9 mouse cellular contexts compared by ENCODE assay signal in the genomic region with DNA sequence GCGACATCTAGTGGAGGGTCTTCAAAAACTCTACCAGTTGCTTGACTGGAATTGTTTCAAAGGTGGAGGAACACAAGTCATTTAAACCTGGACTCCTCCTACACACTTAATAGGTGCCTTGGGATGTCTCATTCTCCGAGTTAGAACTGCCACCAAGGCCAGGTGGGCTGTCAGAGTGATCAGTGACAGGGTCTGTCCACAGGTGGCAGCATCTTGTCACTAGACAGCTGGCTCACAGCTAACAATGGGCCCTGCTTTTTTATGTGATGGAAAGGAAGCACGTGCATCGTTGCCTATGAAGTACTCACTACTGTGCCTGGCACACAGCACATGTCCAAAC.
DNase-seq lines count a peak whose midpoint lies in the region; ATAC-seq and TF ChIP-seq lines count a peak whose summit lies in the region.
"Had no signal": no experiment of that assay in that cellular context is flagged by ENCODE, and none has a peak within 500 bp of the region (broad histone marks: within the 10 kb centered on the region; RNA-seq: fewer than 3 reads in every experiment).

No protein-coding gene starts in this region.

- no peak for TF ChIP-seq POLR2A in thymus, adult 2 months (IDR thresholded peaks at IDR 0.05; ENCODE audit: control insufficient read depth, extremely low read depth, insufficient read depth, low read length, poor library complexity)

- no peak for TF ChIP-seq EP300 in stomach, postnatal 0 days (optimal IDR thresholded peaks at IDR 0.05)

- peaks cover 33% of the 10 kb centered on the region for H3K36me3 ChIP-seq in kidney, postnatal 0 days (ENCODE audit: insufficient read depth, low read length)
- H3K36me3 ChIP-seq in thymus, adult 2 months (ENCODE audit: control insufficient read depth, insufficient read depth, low read length), result peaks cover 55% of the 10 kb centered on the region
- H3K36me3 ChIP-seq in stomach, postnatal 0 days (ENCODE audit: control insufficient read depth, insufficient read depth, low read length), result peaks cover 23% of the 10 kb centered on the region

- H3K9ac ChIP-seq in kidney, postnatal 0 days (ENCODE audit: low read depth, low read length), result no peak overlapping the region
- H3K9ac ChIP-seq in stomach, postnatal 0 days (ENCODE audit: low read length), result no peak overlapping the region
- H3K9ac ChIP-seq: heart, embryonic 15.5 days had no signal

- no peak overlapping the region for H3K4me3 ChIP-seq in kidney, postnatal 0 days (replicated peaks; ENCODE audit: low read depth, low read length)
- H3K4me3 ChIP-seq in thymus, adult 2 months (ENCODE audit: control insufficient read depth, insufficient read depth, low read length), result no peak overlapping the region
- H3K4me3 ChIP-seq in stomach, postnatal 0 days (ENCODE audit: low read depth, low read length), result no peak overlapping the region
- H3K4me3 ChIP-seq: heart, embryonic 15.5 days had no signal

- H3K27me3 ChIP-seq in kidney, postnatal 0 days (ENCODE audit: insufficient read depth, low read length), result no peaks in the 10 kb centered on the region
- no peaks in the 10 kb centered on the region for H3K27me3 ChIP-seq in thymus, adult 2 months (ENCODE audit: control insufficient read depth, insufficient read depth, low read length)
- no peaks in the 10 kb centered on the region for H3K27me3 ChIP-seq in stomach, postnatal 0 days (ENCODE audit: control insufficient read depth, insufficient read depth, low read length)
- H3K27me3 ChIP-seq: heart, embryonic 15.5 days had no signal

- no peaks in the 10 kb centered on the region for H3K4me1 ChIP-seq in kidney, postnatal 0 days (replicated peaks; ENCODE audit: insufficient read depth, low read length)
- H3K4me1 ChIP-seq in thymus, adult 2 months (replicated peaks; ENCODE audit: control insufficient read depth, insufficient read depth, low read length), result no peaks in the 10 kb centered on the region
- H3K4me1 ChIP-seq in stomach, postnatal 0 days (replicated peaks; ENCODE audit: control insufficient read depth, insufficient read depth), result no peaks in the 10 kb centered on the region

- WGBS in kidney, postnatal 0 days, result 38% methylated on average over 4 of the region's 4 CpGs
- 72% methylated on average over 4 of the region's 4 CpGs for WGBS in thymus, adult 2 months
- 25% methylated on average over 4 of the region's 4 CpGs for WGBS in stomach, postnatal 0 days

- H3K9me3 ChIP-seq in kidney, postnatal 0 days (replicated peaks; ENCODE audit: low read length), result no peaks in the 10 kb centered on the region
- no peaks in the 10 kb centered on the region for H3K9me3 ChIP-seq in stomach, postnatal 0 days (ENCODE audit: control insufficient read depth, low read length)
- H3K9me3 ChIP-seq: heart, embryonic 15.5 days had no signal

- no peak overlapping the region for H3K4me2 ChIP-seq in kidney, postnatal 0 days (ENCODE audit: low read length)
- no peak overlapping the region for H3K4me2 ChIP-seq in stomach, postnatal 0 days (replicated peaks; ENCODE audit: low read depth)
- H3K4me2 ChIP-seq: heart, embryonic 15.5 days had no signal

- peak; percentile 70 for TF ChIP-seq CTCF in kidney, postnatal 0 days (IDR thresholded peaks at IDR 0.05; ENCODE audit: low read depth)
- no peak for TF ChIP-seq CTCF in thymus, adult 2 months (IDR thresholded peaks at IDR 0.05; ENCODE audit: borderline replicate concordance, control insufficient read depth, extremely low read depth, insufficient read depth, low read length, poor library complexity)
- peak; percentile 86 for TF ChIP-seq CTCF in stomach, postnatal 0 days (IDR thresholded peaks at IDR 0.05; ENCODE audit: low read depth)

- ATAC-seq in kidney, postnatal 0 days (replicated peaks; ENCODE audit: low FRiP score, low read depth), result no peak
- ATAC-seq in stomach, postnatal 0 days (ENCODE audit: low FRiP score, low TSS enrichment), result no peak

- peak; percentile 79 for DNase-seq in kidney, postnatal 0 days (ENCODE audit: low spot score)
- DNase-seq in kidney, postnatal 25 days, result no peak
- DNase-seq in thymus, adult 2 months, result peak; percentile 15
- no peak for DNase-seq in thymus, postnatal 10 days (ENCODE audit: low spot score in 2 of 2)
- peak; percentile 78 for DNase-seq in embryo, embryonic 10.5 days (ENCODE audit: low spot score)
- no peak for DNase-seq in stomach, postnatal 0 days (ENCODE audit: low spot score)
- no peak for DNase-seq in layer of hippocampus, adult 9-10 months (ENCODE audit: low spot score)
- DNase-seq: layer of hippocampus, postnatal 36 days had no signal

- H3K27ac ChIP-seq in kidney, postnatal 0 days, result no peak overlapping the region
- no peak overlapping the region for H3K27ac ChIP-seq in thymus, adult 2 months (ENCODE audit: control insufficient read depth, insufficient read depth, low read length)
- H3K27ac ChIP-seq in stomach, postnatal 0 days (replicated peaks), result no peak overlapping the region
- H3K27ac ChIP-seq: heart, embryonic 15.5 days had no signal

Comparison
In these comparisons a context has a peak if more than half of its experiments do, and no peak if none do; other contexts are left out.
1. DNase-seq: peak in kidney, postnatal 0 days (single experiment), thymus, adult 2 months (single experiment) and embryo, embryonic 10.5 days (single experiment); none in kidney, postnatal 25 days (0 of 2), thymus, postnatal 10 days (0 of 2), stomach, postnatal 0 days (single experiment) and layer of hippocampus, adult 9-10 months (single experiment).